Mouse (Mus musculus) CD8-positive naive resting alpha-beta T cell, adult 57 days (primary cell): ENCODE results near the gene Rom1. TPM values are rescaled to one million over a fixed set of nuclear protein-coding genes. Genes with fewer than 3 reads are reported as not detected.

Source experiments
- total RNA-seq: library from RNA; stranded (reverse); gene quantifications from one replicate; pipeline ENCODE4 v1.2.4, GENCODE M21; 2023

The Rom1 gene
- 6.9 TPM for total RNA-seq

GRCm38 (mm10) chr19:8929224-8930088 is at the start of gene Rom1, which contains the start of gene Eml3:
TSS of gene Rom1 (minus strand) at chr19:8929356.
TSS of gene Eml3 (plus strand) at chr19:8929552.

GRCm38 (mm10) chr19:8966590-8967372 is 37.6 kb upstream of the Rom1 start, which contains the start of gene Eef1g:
TSS of gene Eef1g (plus strand) at chr19:8967041.

GRCm38 (mm10) chr19:8953135-8954039 is 24.2 kb upstream of the Rom1 start, which contains the start of gene Tut1:
TSS of gene Tut1 (plus strand) at chr19:8953847.

GRCm38 (mm10) chr19:8941515-8942217 is 12.5 kb upstream of the Rom1 start, which contains the start of gene Mta2:
TSS of gene Mta2 (plus strand) at chr19:8941875.

GRCm38 (mm10) chr19:8920073-8920736 is 9.0 kb downstream of the Rom1 start, which contains the start of gene B3gat3:
TSS of gene B3gat3 (plus strand) at chr19:8920374.

GRCm38 (mm10) chr19:8897865-8898495 is 31.2 kb downstream of the Rom1 start, which contains the start of gene Ganab:
TSS of gene Ganab (plus strand) at chr19:8898071.

GRCm38 (mm10) chr19:8892829-8893766 is 36.1 kb downstream of the Rom1 start, which contains the start of gene Ints5:
TSS of gene Ints5 (plus strand) at chr19:8893005.

GRCm38 (mm10) chr19:8888511-8889385 is 40.4 kb downstream of the Rom1 start, which contains the start of the genes 1810009A15Rik and Gm49416:
TSS of gene 1810009A15Rik (plus strand) at chr19:8888853.
TSS of gene Gm49416 (plus strand) at chr19:8888926.

GRCm38 (mm10) chr19:8883616-8884015 is 45.5 kb downstream of the Rom1 start, which contains the start of the genes Lbhd1 and Gm49403:
TSS of gene Lbhd1 (plus strand) at chr19:8883732.
TSS of gene Gm49403 (plus strand) at chr19:8883930.

GRCm38 (mm10) chr19:8880311-8881033 is 48.7 kb downstream of the Rom1 start, which contains the start of gene Uqcc3:
TSS of gene Uqcc3 (minus strand) at chr19:8880923.

Other genes starting within 250 kb of the Rom1 start
- 222 TPM for gene Slc3a2, start 206.0 kb downstream of the Rom1 start, total RNA-seq
- 116 TPM for gene Wdr74, start 193.5 kb downstream of the Rom1 start, total RNA-seq
- 10.2 TPM for gene 1700092M07Rik, start 188.6 kb downstream of the Rom1 start, total RNA-seq
- 221 TPM for gene Stx5a, start 187.9 kb downstream of the Rom1 start, total RNA-seq
- gene Nxf1, start 172.3 kb downstream of the Rom1 start, total RNA-seq: 393 TPM
- gene Tmem223, start 158.4 kb downstream of the Rom1 start, total RNA-seq: 39.0 TPM
- 75.2 TPM for gene Tmem179b, start 154.9 kb downstream of the Rom1 start, total RNA-seq
- gene Taf6l, start 142.9 kb downstream of the Rom1 start, total RNA-seq: 10.3 TPM
- gene Polr2g, start 130.8 kb downstream of the Rom1 start, total RNA-seq: 59.8 TPM
- gene Zbtb3, start 126.8 kb downstream of the Rom1 start, total RNA-seq: 0.58 TPM
- 22.9 TPM for gene Ttc9c, start 110.0 kb downstream of the Rom1 start, total RNA-seq
- gene Hnrnpul2, start 109.3 kb downstream of the Rom1 start, total RNA-seq: 99.6 TPM
- gene AC129217.1, start 99.6 kb downstream of the Rom1 start, total RNA-seq: 16.8 TPM
- 41.8 TPM for gene Bscl2, start 91.9 kb downstream of the Rom1 start, total RNA-seq
- not detected for gene Gng3, start 90.2 kb downstream of the Rom1 start, total RNA-seq
- gene Lrrn4cl, start 78.6 kb downstream of the Rom1 start, total RNA-seq: 0.61 TPM
- gene Ubxn1, start 57.9 kb downstream of the Rom1 start, total RNA-seq: 113 TPM
- gene Uqcc3, start 48.4 kb downstream of the Rom1 start, total RNA-seq: 31.5 TPM
- 9.4 TPM for gene Lbhd1, start 45.6 kb downstream of the Rom1 start, total RNA-seq
- not detected for gene Gm49403, start 45.4 kb downstream of the Rom1 start, total RNA-seq
- gene 1810009A15Rik, start 40.5 kb downstream of the Rom1 start, total RNA-seq: 33.6 TPM
- 7.6 TPM for gene Gm49416, start 40.4 kb downstream of the Rom1 start, total RNA-seq
- 21.6 TPM for gene Ints5, start 36.4 kb downstream of the Rom1 start, total RNA-seq
- 152 TPM for gene Ganab, start 31.3 kb downstream of the Rom1 start, total RNA-seq
- gene B3gat3, start 9.0 kb downstream of the Rom1 start, total RNA-seq: 60.9 TPM
- 86.8 TPM for gene Eml3, start 196 bp upstream of the Rom1 start, total RNA-seq
- 164 TPM for gene Mta2, start 12.5 kb upstream of the Rom1 start, total RNA-seq
- 42.6 TPM for gene Tut1, start 24.5 kb upstream of the Rom1 start, total RNA-seq
- gene Eef1g, start 37.7 kb upstream of the Rom1 start, total RNA-seq: 614 TPM
- 120 TPM for gene Ahnak, start 59.9 kb upstream of the Rom1 start, total RNA-seq
- gene Scgb1a1, start 158.6 kb upstream of the Rom1 start, total RNA-seq: not detected
- 13.6 TPM for gene Asrgl1, start 206.3 kb upstream of the Rom1 start, total RNA-seq